Mouse (Mus musculus) testis, adult 2 months (tissue): ENCODE measurements around the gene Id3.

ENCODE experiments used
- CTCF ChIP-seq: fragments of 200-500 bp; IDR thresholded peaks from 2 replicates; pipeline ENCODE4 v1.5.1; 2012; ENCODE audit warnings: low read depth, mild to moderate bottlenecking, inconsistent platforms, low read length, moderate library complexity; ENCODE audit not compliant: control insufficient read depth, insufficient read depth, insufficient replicate concordance
- POLR2A ChIP-seq: fragments of 200-500 bp; IDR thresholded peaks from 2 replicates; pipeline ENCODE4 v1.6.1; 2012; ENCODE audit warnings: low read depth, mild to moderate bottlenecking, inconsistent platforms, low read length, moderate library complexity; ENCODE audit not compliant: control insufficient read depth

- TF ChIP-seq CTCF, result no peak
- TF ChIP-seq POLR2A, result no peak
These were observed 17.3 kb upstream of the Id3 start for GRCm38 (mm10) chr4:136126019-136126418.
